In the genomic region with DNA sequence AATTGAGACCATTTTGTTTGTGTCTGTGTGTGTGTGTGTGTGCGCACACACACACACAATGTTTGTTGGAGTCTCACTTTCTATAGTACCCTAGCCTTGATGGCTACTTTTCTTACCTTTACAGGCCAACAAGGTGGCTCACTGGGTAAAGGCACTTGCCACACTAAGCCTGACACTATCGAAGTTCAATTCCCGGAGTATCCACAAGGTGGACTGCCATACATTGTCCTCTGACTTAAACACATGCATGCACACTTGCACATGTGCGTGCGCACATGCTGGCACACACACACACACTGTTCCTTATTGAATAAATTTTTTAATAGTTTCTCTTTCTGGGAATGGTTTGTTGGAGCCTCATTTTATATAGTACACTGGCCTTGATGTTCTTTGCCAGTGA, we compare ENCODE assay signal across 21 mouse cellular contexts. TPM values are rescaled to one million over a fixed set of nuclear protein-coding genes. Genes with fewer than 3 reads are reported as not detected.
DNase-seq lines count a peak whose midpoint lies in the region; ATAC-seq and TF ChIP-seq lines count a peak whose summit lies in the region.
"Had no signal": no experiment of that assay in that cellular context is flagged by ENCODE, and none has a peak within 500 bp of the region (broad histone marks: within the 10 kb centered on the region; RNA-seq: fewer than 3 reads in every experiment).

No protein-coding gene starts in this region.

- H3K27me3 ChIP-seq in forebrain, postnatal 0 days (ENCODE audit: insufficient read depth, low read length), result no peaks in the 10 kb centered on the region
- no peaks in the 10 kb centered on the region for H3K27me3 ChIP-seq in forebrain, embryonic 10.5 days (ENCODE audit: poor library complexity, severe bottlenecking)
- no peaks in the 10 kb centered on the region for H3K27me3 ChIP-seq in midbrain, postnatal 0 days (ENCODE audit: insufficient read depth, low read length)
- no peaks in the 10 kb centered on the region for H3K27me3 ChIP-seq in midbrain, embryonic 11.5 days (ENCODE audit: control insufficient read depth, insufficient read depth, low read length)
- H3K27me3 ChIP-seq in splenic B cell, adult 2 months (ENCODE audit: control insufficient read depth, insufficient read depth, low read length, poor library complexity, severe bottlenecking), result no peaks in the 10 kb centered on the region
- H3K27me3 ChIP-seq: hindbrain, embryonic 12.5 days; midbrain, embryonic 13.5 days had no signal

- no peak overlapping the region for H3K4me3 ChIP-seq in forebrain, postnatal 0 days (ENCODE audit: low read depth, low read length)
- no peak overlapping the region for H3K4me3 ChIP-seq in forebrain, embryonic 10.5 days
- H3K4me3 ChIP-seq in midbrain, postnatal 0 days (ENCODE audit: low read depth, low read length), result no peak overlapping the region
- no peak overlapping the region for H3K4me3 ChIP-seq in midbrain, embryonic 11.5 days (ENCODE audit: low read depth, low read length)
- H3K4me3 ChIP-seq: hindbrain, embryonic 12.5 days; midbrain, embryonic 13.5 days had no signal

- no peaks in the 10 kb centered on the region for H3K9me3 ChIP-seq in forebrain, postnatal 0 days (ENCODE audit: low read length)
- H3K9me3 ChIP-seq in forebrain, embryonic 10.5 days, result no peaks in the 10 kb centered on the region
- no peaks in the 10 kb centered on the region for H3K9me3 ChIP-seq in midbrain, postnatal 0 days (ENCODE audit: low read length)
- no peaks in the 10 kb centered on the region for H3K9me3 ChIP-seq in midbrain, embryonic 11.5 days (ENCODE audit: control insufficient read depth, low read length)
- H3K9me3 ChIP-seq: hindbrain, embryonic 12.5 days; midbrain, embryonic 13.5 days had no signal

- H3K27ac ChIP-seq in forebrain, postnatal 0 days (ENCODE audit: low read depth, low read length), result no peak overlapping the region
- no peak overlapping the region for H3K27ac ChIP-seq in forebrain, embryonic 10.5 days
- H3K27ac ChIP-seq in midbrain, postnatal 0 days (ENCODE audit: low read depth, low read length), result no peak overlapping the region
- H3K27ac ChIP-seq in midbrain, embryonic 11.5 days (ENCODE audit: low read depth, low read length), result no peak overlapping the region
- H3K27ac ChIP-seq: hindbrain, embryonic 12.5 days; midbrain, embryonic 13.5 days had no signal

- H3K9ac ChIP-seq in forebrain, postnatal 0 days, result no peak overlapping the region
- H3K9ac ChIP-seq in midbrain, postnatal 0 days (replicated peaks; ENCODE audit: low read length, poor library complexity, severe bottlenecking), result no peak overlapping the region
- no peak overlapping the region for H3K9ac ChIP-seq in midbrain, embryonic 11.5 days (ENCODE audit: low read length)
- H3K9ac ChIP-seq: hindbrain, embryonic 12.5 days; midbrain, embryonic 13.5 days had no signal

- peak; percentile 36; the same call in 1 of the 2 replicates for ATAC-seq in forebrain, postnatal 0 days
- ATAC-seq in midbrain, postnatal 0 days (ENCODE audit: low FRiP score), result no peak
- ATAC-seq in midbrain, embryonic 11.5 days (ENCODE audit: low FRiP score), result no peak
- ATAC-seq: midbrain, embryonic 13.5 days had no signal

- no peak for DNase-seq in forebrain, postnatal 0 days
- no peak for DNase-seq in forebrain, embryonic 10.5 days (ENCODE audit: extremely low spot score, low spot score)
- no peak for DNase-seq in midbrain, postnatal 0 days (ENCODE audit: low spot score)
- DNase-seq in midbrain, embryonic 11.5 days (ENCODE audit: low spot score, missing footprints), result no peak
- DNase-seq in ZHBTc4 (ENCODE audit: low read depth, low spot score), result peak; percentile 34
- DNase-seq in splenic B cell, adult 2 months (ENCODE audit: low read depth, low spot score), result peak; percentile 39
- no peak for DNase-seq in urinary bladder, adult 18-20 months (ENCODE audit: low spot score in 2 of 2)
- no peak for DNase-seq in ovary, postnatal 14 days (ENCODE audit: low spot score)
- DNase-seq: adrenal gland, postnatal 36 days; embryo, embryonic 11 days; gastrocnemius, postnatal 14 days; kidney, adult 18-20 months; kidney, postnatal 4 days; lung, postnatal 14 days; spleen, adult 18-20 months had no signal

- no peak overlapping the region for H3K4me2 ChIP-seq in forebrain, postnatal 0 days (ENCODE audit: low read depth)
- H3K4me2 ChIP-seq in midbrain, postnatal 0 days (ENCODE audit: low read depth, low read length, poor library complexity, severe bottlenecking), result no peak overlapping the region
- no peak overlapping the region for H3K4me2 ChIP-seq in midbrain, embryonic 11.5 days
- H3K4me2 ChIP-seq: hindbrain, embryonic 12.5 days; midbrain, embryonic 13.5 days had no signal

- TF ChIP-seq CTCF in forebrain, postnatal 0 days (IDR thresholded peaks at IDR 0.05; ENCODE audit: low read depth), result peak; percentile 41; the same call in 1 of the 2 replicates
- TF ChIP-seq CTCF in midbrain, postnatal 0 days (IDR thresholded peaks at IDR 0.05), result peak; percentile 45

- H3K4me1 ChIP-seq in forebrain, postnatal 0 days (ENCODE audit: insufficient read depth), result no peaks in the 10 kb centered on the region
- H3K4me1 ChIP-seq in forebrain, embryonic 10.5 days, result no peaks in the 10 kb centered on the region
- no peaks in the 10 kb centered on the region for H3K4me1 ChIP-seq in midbrain, postnatal 0 days (ENCODE audit: insufficient read depth, low read length)
- H3K4me1 ChIP-seq in midbrain, embryonic 11.5 days (ENCODE audit: control insufficient read depth, insufficient read depth, low read length), result no peaks in the 10 kb centered on the region
- H3K4me1 ChIP-seq: hindbrain, embryonic 12.5 days; midbrain, embryonic 13.5 days had no signal

- H3K36me3 ChIP-seq in forebrain, postnatal 0 days (ENCODE audit: insufficient read depth), result peaks cover 3% of the 10 kb centered on the region; the same call in 1 of the 2 replicates
- H3K36me3 ChIP-seq in forebrain, embryonic 10.5 days (replicated peaks), result peaks cover 44% of the 10 kb centered on the region
- H3K36me3 ChIP-seq in midbrain, postnatal 0 days (ENCODE audit: insufficient read depth, low read length), result no peaks in the 10 kb centered on the region
- peaks cover 3% of the 10 kb centered on the region; the same call in 1 of the 2 replicates for H3K36me3 ChIP-seq in midbrain, embryonic 11.5 days (ENCODE audit: control insufficient read depth, insufficient read depth, low read length)
- H3K36me3 ChIP-seq in splenic B cell, adult 2 months (ENCODE audit: control insufficient read depth, insufficient read depth, low read length, poor library complexity, severe bottlenecking), result peaks cover 6% of the 10 kb centered on the region; the same call in 1 of the 2 replicates

- WGBS in forebrain, postnatal 0 days, result 90% methylated on average over 5 of the region's 5 CpGs
- WGBS in forebrain, embryonic 10.5 days, result 95% methylated on average over 5 of the region's 5 CpGs
- WGBS in midbrain, postnatal 0 days, result 92% methylated on average over 5 of the region's 5 CpGs
- 93% methylated on average over 5 of the region's 5 CpGs for WGBS in midbrain, embryonic 11.5 days

RNA-seq across cellular contexts. Expression of gene Phxr2, which starts 30.7 kb away (rescaled TPM):
- not detected in 2 replicates for total RNA-seq in forebrain, postnatal 0 days (2014; rRNA removed)
- polyA plus RNA-seq in forebrain, postnatal 0 days (2015; fragmentation: Nextera tagmentation; extraction: Ambion mirVana), result not detected in 2 replicates
- polyA plus RNA-seq in forebrain, embryonic 10.5 days (2016; fragmentation: Nextera tagmentation; extraction: Ambion mirVana), result 0.14 TPM in 1 of 2 replicates, not detected in the other
- total RNA-seq in midbrain, postnatal 0 days (2014; rRNA removed), result not detected in 2 replicates
- polyA plus RNA-seq in midbrain, postnatal 0 days (2015; fragmentation: Nextera tagmentation; extraction: Ambion mirVana), result not detected in 2 replicates
- 0.14 TPM in 1 of 2 replicates, not detected in the other for polyA plus RNA-seq in midbrain, embryonic 11.5 days (2014; fragmentation: Nextera tagmentation; extraction: Ambion mirVana)
- total RNA-seq: adrenal gland, postnatal 36 days; gastrocnemius, postnatal 14 days had no signal
- polyA plus RNA-seq: heart, embryonic 14.5 days; limb, embryonic 14.5 days; midbrain, embryonic 13.5 days; neural tube, embryonic 11.5 days; testis, adult 2 months had no signal

RNA-seq across cellular contexts. Expression of gene Galnt4, which starts 48.8 kb away (rescaled TPM):
- 3.7 and 5.3 TPM in 2 replicates for total RNA-seq in forebrain, postnatal 0 days (2014; rRNA removed)
- polyA plus RNA-seq in forebrain, postnatal 0 days (2015; fragmentation: Nextera tagmentation; extraction: Ambion mirVana), result 1.5 and 2.1 TPM in 2 replicates
- 5.0 and 5.3 TPM in 2 replicates for polyA plus RNA-seq in forebrain, embryonic 10.5 days (2016; fragmentation: Nextera tagmentation; extraction: Ambion mirVana)
- 4.1 and 4.7 TPM in 2 replicates for total RNA-seq in midbrain, postnatal 0 days (2014; rRNA removed)
- polyA plus RNA-seq in midbrain, postnatal 0 days (2015; fragmentation: Nextera tagmentation; extraction: Ambion mirVana), result 2.4 and 2.5 TPM in 2 replicates
- polyA plus RNA-seq in midbrain, embryonic 11.5 days (2014; fragmentation: Nextera tagmentation; extraction: Ambion mirVana), result 3.3 and 4.3 TPM in 2 replicates

RNA-seq across cellular contexts. Expression of gene Poc1b, which starts 50.0 kb away (rescaled TPM):
- total RNA-seq in forebrain, postnatal 0 days (2014; rRNA removed), result 10.1 and 12.4 TPM in 2 replicates
- 12.0 and 14.4 TPM in 2 replicates for polyA plus RNA-seq in forebrain, postnatal 0 days (2015; fragmentation: Nextera tagmentation; extraction: Ambion mirVana)
- 35.0 and 36.0 TPM in 2 replicates for polyA plus RNA-seq in forebrain, embryonic 10.5 days (2016; fragmentation: Nextera tagmentation; extraction: Ambion mirVana)
- 11.0 and 12.9 TPM in 2 replicates for total RNA-seq in midbrain, postnatal 0 days (2014; rRNA removed)
- polyA plus RNA-seq in midbrain, postnatal 0 days (2015; fragmentation: Nextera tagmentation; extraction: Ambion mirVana), result 8.2 and 8.9 TPM in 2 replicates
- 37.2 and 38.6 TPM in 2 replicates for polyA plus RNA-seq in midbrain, embryonic 11.5 days (2014; fragmentation: Nextera tagmentation; extraction: Ambion mirVana)

Comparison
In these comparisons a context has a peak if more than half of its experiments do, and no peak if none do; other contexts are left out.
1. DNase-seq: peak in ZHBTc4 (single experiment) and splenic B cell, adult 2 months (single experiment); none in forebrain, postnatal 0 days (single experiment), forebrain, embryonic 10.5 days (single experiment), midbrain, postnatal 0 days (single experiment), midbrain, embryonic 11.5 days (single experiment), urinary bladder, adult 18-20 months (0 of 2) and ovary, postnatal 14 days (single experiment).